Mouse (Mus musculus): ENCODE measurements at regions not wholly inside any gene's neighbourhood (a gene's known extent, or its start where the extent isn't known, plus 50 kb on each side); places are given as distances from the start of the nearest gene placed in this dataset.

GRCm38 (mm10) chr16:85985841-85986240, 84.2 kb upstream of the Adamts5 start:
- TF ChIP-seq POLR2A (IDR thresholded peaks at IDR 0.05; ENCODE audit: borderline replicate concordance, extremely low read depth, insufficient read depth, insufficient read length, poor library complexity, severe bottlenecking) (no peak), CTCF (IDR thresholded peaks at IDR 0.05; ENCODE audit: borderline replicate concordance, extremely low read depth, insufficient read depth, insufficient read length) (no peak)

Measured in brain, embryonic 14.5 days (tissue).